Mouse (Mus musculus): ENCODE results near the gene Mta3. TPM values are rescaled to one million over a fixed set of nuclear protein-coding genes. Genes with fewer than 3 reads are reported as not detected.

Mta3 gene
- polyA plus RNA-seq, 1 experiment from 2014 or later: 43.6 TPM

- Histone ChIP-seq H3K9me3 (replicated peaks; ENCODE audit: control insufficient read depth, low read length) (no peaks in the 10 kb centered on the region), H3K4me2 (ENCODE audit: low read depth, low read length) (no peak overlapping the region), H3K9ac (ENCODE audit: low read length) (no peak overlapping the region), H3K27me3 (ENCODE audit: control insufficient read depth, insufficient read depth, low read length) (no peaks in the 10 kb centered on the region), H3K36me3 (ENCODE audit: control insufficient read depth, insufficient read depth) (peaks cover 36% of the 10 kb centered on the region), H3K27ac (ENCODE audit: low read length) (no peak overlapping the region), H3K4me1 (ENCODE audit: control insufficient read depth, insufficient read depth, low read length) (no peaks in the 10 kb centered on the region), H3K4me3 (ENCODE audit: low read length) (no peak overlapping the region)
- ATAC-seq (replicated peaks; ENCODE audit: extremely low read depth, insufficient read depth, low FRiP score): no peak
- WGBS: 32% methylated on average over 4 of the region's 4 CpGs
These were observed 53.6 kb downstream of the Mta3 start for GRCm38 (mm10) chr17:83759547-83759946.

GRCm38 (mm10) chr17:83764538-83764937, 58.6 kb downstream of the Mta3 start:
- Histone ChIP-seq H3K4me2 (ENCODE audit: low read depth, low read length) (no peak overlapping the region), H3K36me3 (ENCODE audit: control insufficient read depth, insufficient read depth) (peaks cover 25% of the 10 kb centered on the region), H3K4me1 (ENCODE audit: control insufficient read depth, insufficient read depth, low read length) (no peaks in the 10 kb centered on the region), H3K27ac (ENCODE audit: low read length) (no peak overlapping the region), H3K27me3 (ENCODE audit: control insufficient read depth, insufficient read depth, low read length) (no peaks in the 10 kb centered on the region), H3K9me3 (replicated peaks; ENCODE audit: control insufficient read depth, low read length) (no peaks in the 10 kb centered on the region), H3K9ac (ENCODE audit: low read length) (no peak overlapping the region), H3K4me3 (ENCODE audit: low read length) (no peak overlapping the region)
- WGBS: 88% methylated on average over 4 of the region's 4 CpGs
- no peak for ATAC-seq (replicated peaks; ENCODE audit: extremely low read depth, insufficient read depth, low FRiP score)

- no peak overlapping the region for H3K4me2 ChIP-seq (ENCODE audit: low read depth, low read length)
- H3K36me3 ChIP-seq (ENCODE audit: control insufficient read depth, insufficient read depth): peaks cover 19% of the 10 kb centered on the region
- no peaks in the 10 kb centered on the region for H3K27me3 ChIP-seq (ENCODE audit: control insufficient read depth, insufficient read depth, low read length)
- no peaks in the 10 kb centered on the region for H3K4me1 ChIP-seq (ENCODE audit: control insufficient read depth, insufficient read depth, low read length)
- H3K27ac ChIP-seq (ENCODE audit: low read length): no peak overlapping the region
- H3K9me3 ChIP-seq (replicated peaks; ENCODE audit: control insufficient read depth, low read length): no peaks in the 10 kb centered on the region
- no peak for ATAC-seq (replicated peaks; ENCODE audit: extremely low read depth, insufficient read depth, low FRiP score)
- WGBS: 92% methylated on average over 7 of the region's 7 CpGs
- no peak overlapping the region for H3K9ac ChIP-seq (ENCODE audit: low read length)
- no peak overlapping the region for H3K4me3 ChIP-seq (ENCODE audit: low read length)
These were observed 61.1 kb downstream of the Mta3 start for GRCm38 (mm10) chr17:83767064-83767463.

GRCm38 (mm10) chr17:83768309-83768708, 62.3 kb downstream of the Mta3 start:
- ATAC-seq (replicated peaks; ENCODE audit: extremely low read depth, insufficient read depth, low FRiP score): no peak; the same call in 1 of the 2 replicates
- no peak overlapping the region for H3K27ac ChIP-seq (ENCODE audit: low read length)
- H3K4me2 ChIP-seq (ENCODE audit: low read depth, low read length): no peak overlapping the region
- no peaks in the 10 kb centered on the region for H3K9me3 ChIP-seq (replicated peaks; ENCODE audit: control insufficient read depth, low read length)
- 69% methylated on average over 10 of the region's 10 CpGs for WGBS
- no peaks in the 10 kb centered on the region for H3K4me1 ChIP-seq (ENCODE audit: control insufficient read depth, insufficient read depth, low read length)
- no peak overlapping the region for H3K9ac ChIP-seq (ENCODE audit: low read length)
- no peaks in the 10 kb centered on the region for H3K27me3 ChIP-seq (ENCODE audit: control insufficient read depth, insufficient read depth, low read length)
- H3K4me3 ChIP-seq (ENCODE audit: low read length): no peak overlapping the region
- peaks cover 11% of the 10 kb centered on the region for H3K36me3 ChIP-seq (ENCODE audit: control insufficient read depth, insufficient read depth)

- no peak overlapping the region for H3K4me2 ChIP-seq (ENCODE audit: low read depth, low read length)
- no peaks in the 10 kb centered on the region for H3K9me3 ChIP-seq (replicated peaks; ENCODE audit: control insufficient read depth, low read length)
- H3K4me1 ChIP-seq (ENCODE audit: control insufficient read depth, insufficient read depth, low read length): no peaks in the 10 kb centered on the region
- ATAC-seq (replicated peaks; ENCODE audit: extremely low read depth, insufficient read depth, low FRiP score): no peak
- peak overlapping the region; percentile 11; the same call in 1 of the 2 replicates for H3K27ac ChIP-seq (ENCODE audit: low read length)
- H3K4me3 ChIP-seq (ENCODE audit: low read length): no peak overlapping the region
- H3K9ac ChIP-seq (ENCODE audit: low read length): no peak overlapping the region
- WGBS: 87% methylated on average over 6 of the region's 6 CpGs
- H3K27me3 ChIP-seq (ENCODE audit: control insufficient read depth, insufficient read depth, low read length): no peaks in the 10 kb centered on the region
- H3K36me3 ChIP-seq (ENCODE audit: control insufficient read depth, insufficient read depth): peaks cover 3% of the 10 kb centered on the region; the same call in 1 of the 2 replicates
These were observed 64.4 kb downstream of the Mta3 start for GRCm38 (mm10) chr17:83770371-83770770.

- no peak for ATAC-seq (replicated peaks; ENCODE audit: extremely low read depth, insufficient read depth, low FRiP score)
- no peaks in the 10 kb centered on the region for H3K4me1 ChIP-seq (ENCODE audit: control insufficient read depth, insufficient read depth, low read length)
- no peak overlapping the region for H3K4me3 ChIP-seq (ENCODE audit: low read length)
- H3K9me3 ChIP-seq (replicated peaks; ENCODE audit: control insufficient read depth, low read length): no peaks in the 10 kb centered on the region
- peaks cover 6% of the 10 kb centered on the region for H3K36me3 ChIP-seq (ENCODE audit: control insufficient read depth, insufficient read depth)
- no peaks in the 10 kb centered on the region for H3K27me3 ChIP-seq (ENCODE audit: control insufficient read depth, insufficient read depth, low read length)
- H3K4me2 ChIP-seq (ENCODE audit: low read depth, low read length): no peak overlapping the region
- WGBS: 88% methylated on average over 7 of the region's 7 CpGs
- peak overlapping the region; percentile 11; the same call in 1 of the 2 replicates for H3K27ac ChIP-seq (ENCODE audit: low read length)
- H3K9ac ChIP-seq (ENCODE audit: low read length): no peak overlapping the region
These were observed 65.0 kb downstream of the Mta3 start for GRCm38 (mm10) chr17:83770931-83771330.

GRCm38 (mm10) chr17:83772110-83772509, 66.1 kb downstream of the Mta3 start:
- no peak overlapping the region for H3K4me2 ChIP-seq (ENCODE audit: low read depth, low read length)
- H3K4me3 ChIP-seq (ENCODE audit: low read length): no peak overlapping the region
- no peaks in the 10 kb centered on the region for H3K27me3 ChIP-seq (ENCODE audit: control insufficient read depth, insufficient read depth, low read length)
- no peak overlapping the region for H3K27ac ChIP-seq (ENCODE audit: low read length)
- no peaks in the 10 kb centered on the region for H3K4me1 ChIP-seq (ENCODE audit: control insufficient read depth, insufficient read depth, low read length)
- H3K9ac ChIP-seq (ENCODE audit: low read length): no peak overlapping the region
- no peaks in the 10 kb centered on the region for H3K9me3 ChIP-seq (replicated peaks; ENCODE audit: control insufficient read depth, low read length)
- WGBS: 89% methylated on average over 9 of the region's 9 CpGs
- peaks cover 7% of the 10 kb centered on the region for H3K36me3 ChIP-seq (ENCODE audit: control insufficient read depth, insufficient read depth)
- ATAC-seq (replicated peaks; ENCODE audit: extremely low read depth, insufficient read depth, low FRiP score): no peak

- H3K27ac ChIP-seq (ENCODE audit: low read length): no peak overlapping the region; the same call in 1 of the 2 replicates
- no peak overlapping the region for H3K9ac ChIP-seq (ENCODE audit: low read length)
- H3K36me3 ChIP-seq (ENCODE audit: control insufficient read depth, insufficient read depth): peaks cover 7% of the 10 kb centered on the region
- WGBS: 74% methylated on average over 8 of the region's 8 CpGs
- H3K4me1 ChIP-seq (ENCODE audit: control insufficient read depth, insufficient read depth, low read length): no peaks in the 10 kb centered on the region
- H3K9me3 ChIP-seq (replicated peaks; ENCODE audit: control insufficient read depth, low read length): no peaks in the 10 kb centered on the region
- H3K4me2 ChIP-seq (ENCODE audit: low read depth, low read length): no peak overlapping the region
- peak; percentile 61 for ATAC-seq (replicated peaks; ENCODE audit: extremely low read depth, insufficient read depth, low FRiP score)
- H3K27me3 ChIP-seq (ENCODE audit: control insufficient read depth, insufficient read depth, low read length): no peaks in the 10 kb centered on the region
- H3K4me3 ChIP-seq (ENCODE audit: low read length): no peak overlapping the region
These were observed 66.7 kb downstream of the Mta3 start for GRCm38 (mm10) chr17:83772711-83773110.

- H3K27ac ChIP-seq (ENCODE audit: low read length): no peak overlapping the region
- no peaks in the 10 kb centered on the region for H3K4me1 ChIP-seq (ENCODE audit: control insufficient read depth, insufficient read depth, low read length)
- no peak overlapping the region for H3K4me3 ChIP-seq (ENCODE audit: low read length)
- no peaks in the 10 kb centered on the region for H3K9me3 ChIP-seq (replicated peaks; ENCODE audit: control insufficient read depth, low read length)
- no peak overlapping the region for H3K4me2 ChIP-seq (ENCODE audit: low read depth, low read length)
- H3K9ac ChIP-seq (ENCODE audit: low read length): no peak overlapping the region
- no peaks in the 10 kb centered on the region for H3K27me3 ChIP-seq (ENCODE audit: control insufficient read depth, insufficient read depth, low read length)
- 96% methylated on average over 7 of the region's 7 CpGs for WGBS
- no peak for ATAC-seq (replicated peaks; ENCODE audit: extremely low read depth, insufficient read depth, low FRiP score)
- peaks cover 7% of the 10 kb centered on the region for H3K36me3 ChIP-seq (ENCODE audit: control insufficient read depth, insufficient read depth)
These were observed 71.0 kb downstream of the Mta3 start for GRCm38 (mm10) chr17:83776965-83777364.

All from heart, embryonic 16.5 days (tissue).